Mouse (Mus musculus) lung, adult 2 months (tissue): Measurements from ENCODE around the gene Uhrf1bp1.

Experiments used
- CTCF ChIP-seq: fragments of 200-500 bp; IDR thresholded peaks from 2 replicates; pipeline ENCODE4 v1.5.1; 2011; ENCODE audit warnings: mild to moderate bottlenecking, low read length, control low read depth; ENCODE audit not compliant: insufficient read depth
- POLR2A ChIP-seq: fragments of 200-500 bp; IDR thresholded peaks from 2 replicates; pipeline ENCODE4 v1.6.1; 2011; ENCODE audit warnings: low read depth, mild to moderate bottlenecking, control low read depth, low read length, borderline replicate concordance; ENCODE audit errors: extremely low read depth

DNA sequence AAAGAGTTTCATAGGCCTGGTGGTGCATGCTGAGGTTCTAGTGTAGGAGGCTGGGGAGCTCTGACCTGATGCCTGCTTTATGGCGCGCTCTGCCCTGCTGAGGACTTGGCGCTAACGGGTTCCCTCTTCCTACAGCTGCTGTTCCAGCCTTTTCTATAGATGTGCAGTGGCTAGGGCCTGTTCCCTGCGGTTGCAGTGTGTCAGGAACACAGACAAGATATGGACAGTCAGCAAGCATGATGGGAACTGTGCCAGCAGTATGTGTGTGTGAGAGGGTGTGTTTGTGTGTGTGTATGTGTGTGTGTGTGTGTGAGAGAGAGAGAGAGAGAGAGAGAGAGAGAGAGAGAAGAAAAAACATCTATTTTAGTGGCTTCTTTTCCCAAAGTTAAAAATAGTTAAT lies 82.8 kb downstream of the Uhrf1bp1 start:
- TF ChIP-seq CTCF: no peak
- TF ChIP-seq POLR2A: no peak
